Mouse (Mus musculus): Measurements from ENCODE around the gene Trir. TPM values are rescaled to one million over a fixed set of nuclear protein-coding genes. Genes with fewer than 3 reads are reported as not detected.

The Trir gene
- polyA plus RNA-seq, 1 experiment from 2014 or later = 107 TPM

DNA sequence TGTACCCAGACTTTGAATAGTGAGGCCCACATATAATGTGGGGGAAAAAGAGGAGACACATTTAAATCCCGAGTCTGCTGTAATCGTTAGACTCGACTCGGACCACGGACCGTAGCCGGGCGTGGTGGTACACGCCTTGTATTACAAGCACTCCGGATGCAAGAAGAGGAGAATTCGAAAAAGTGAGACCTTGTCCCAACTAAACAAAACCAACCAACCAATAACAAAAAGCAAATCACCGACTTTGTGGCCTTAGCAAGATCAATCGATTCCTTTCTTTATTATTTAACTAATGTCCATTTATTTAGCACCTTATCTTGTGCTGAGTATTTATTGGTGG, 863 bp downstream of the Trir start:
- H3K9ac ChIP-seq = peak overlapping the region; percentile 99
- ATAC-seq (ENCODE audit: borderline replicate concordance, extremely low read depth, low FRiP score, low TSS enrichment) = no peak
- H3K36me3 ChIP-seq = peaks cover 46% of the 10 kb centered on the region

GRCm38 (mm10) chr8:85027922-85028321, 1.3 kb downstream of the Trir start:
- Histone ChIP-seq H3K27me3 (no peaks in the 10 kb centered on the region), H3K4me2 (peak overlapping the region; percentile 90), H3K9ac (peak overlapping the region; percentile 99), H3K4me3 (peak overlapping the region; percentile 92), H3K4me1 (peaks cover 37% of the 10 kb centered on the region), H3K27ac (no peak overlapping the region), H3K9me3 (no peaks in the 10 kb centered on the region), H3K36me3 (peaks cover 46% of the 10 kb centered on the region)
- 8% methylated on average over 2 of the region's 2 CpGs for WGBS
- no peak for ATAC-seq (ENCODE audit: borderline replicate concordance, extremely low read depth, low FRiP score, low TSS enrichment)

More for the DNA sequence above, 863 bp downstream of the Trir start:
- Histone ChIP-seq H3K27ac (peak overlapping the region; percentile 91), H3K4me3 (peak overlapping the region; percentile 92), H3K9me3 (no peaks in the 10 kb centered on the region), H3K4me1 (peaks cover 37% of the 10 kb centered on the region), H3K27me3 (no peaks in the 10 kb centered on the region), H3K4me2 (peak overlapping the region; percentile 90)
- WGBS = under 1% methylated on average over 13 of the region's 13 CpGs

DNA sequence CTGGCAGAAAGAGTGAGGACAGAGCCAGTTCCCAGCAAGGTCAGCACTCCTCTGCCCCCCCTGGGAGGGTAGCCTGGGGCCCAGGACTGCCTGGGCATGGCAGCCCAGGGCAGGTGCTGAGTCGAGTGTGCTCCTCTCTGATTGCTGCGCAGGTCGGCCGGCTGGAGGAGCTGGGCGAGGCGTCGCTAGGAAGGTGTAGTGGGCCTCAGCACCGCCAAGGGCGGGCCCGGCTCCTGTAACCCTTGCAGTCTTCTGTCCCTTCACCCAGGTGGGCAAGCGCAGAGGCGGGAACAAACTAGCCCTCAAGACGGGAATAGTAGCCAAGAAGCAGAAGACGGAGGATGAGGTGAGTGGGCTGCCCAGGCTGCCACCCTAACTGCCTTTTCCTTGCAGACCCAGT, 2.6 kb downstream of the Trir start:
- no peak for ATAC-seq (ENCODE audit: borderline replicate concordance, extremely low read depth, low FRiP score, low TSS enrichment)
- H3K4me3 ChIP-seq = 0 out of 2 replicates have a peak overlapping the region, but pooled peaks have one; percentile 92
- peak overlapping the region; percentile 90; the same call in 1 of the 2 replicates for H3K4me2 ChIP-seq
- H3K27me3 ChIP-seq = no peaks in the 10 kb centered on the region
- H3K4me1 ChIP-seq = peaks cover 35% of the 10 kb centered on the region
- H3K36me3 ChIP-seq = peaks cover 42% of the 10 kb centered on the region
- 77% methylated on average over 14 of the region's 14 CpGs for WGBS
- peak overlapping the region; percentile 99; the same call in 1 of the 2 replicates for H3K9ac ChIP-seq
- H3K27ac ChIP-seq = no peak overlapping the region
- H3K9me3 ChIP-seq = no peaks in the 10 kb centered on the region

GRCm38 (mm10) chr8:85032622-85033311, 6.1 kb downstream of the Trir start:
- 79% methylated on average over 4 of the region's 4 CpGs for WGBS
- H3K4me1 ChIP-seq = peaks cover 35% of the 10 kb centered on the region
- H3K4me3 ChIP-seq = no peak overlapping the region
- no peak for ATAC-seq (ENCODE audit: borderline replicate concordance, extremely low read depth, low FRiP score, low TSS enrichment)
- no peak overlapping the region for H3K27ac ChIP-seq
- no peak overlapping the region for H3K9ac ChIP-seq
- no peaks in the 10 kb centered on the region for H3K9me3 ChIP-seq
- no peaks in the 10 kb centered on the region for H3K27me3 ChIP-seq
- peaks cover 42% of the 10 kb centered on the region for H3K36me3 ChIP-seq
- H3K4me2 ChIP-seq = no peak overlapping the region

GRCm38 (mm10) chr8:85033867-85034266, 7.2 kb downstream of the Trir start:
- peaks cover 32% of the 10 kb centered on the region for H3K4me1 ChIP-seq
- H3K27me3 ChIP-seq = no peaks in the 10 kb centered on the region
- no peak overlapping the region for H3K4me3 ChIP-seq
- peak overlapping the region; percentile 31; the same call in 1 of the 2 replicates for H3K27ac ChIP-seq
- WGBS = 58% methylated on average over 1 of the region's 1 CpGs
- peaks cover 42% of the 10 kb centered on the region for H3K36me3 ChIP-seq
- ATAC-seq (ENCODE audit: borderline replicate concordance, extremely low read depth, low FRiP score, low TSS enrichment) = no peak
- H3K9ac ChIP-seq = no peak overlapping the region
- peak overlapping the region; percentile 85; the same call in 1 of the 2 replicates for H3K4me2 ChIP-seq
- H3K9me3 ChIP-seq = no peaks in the 10 kb centered on the region

DNA sequence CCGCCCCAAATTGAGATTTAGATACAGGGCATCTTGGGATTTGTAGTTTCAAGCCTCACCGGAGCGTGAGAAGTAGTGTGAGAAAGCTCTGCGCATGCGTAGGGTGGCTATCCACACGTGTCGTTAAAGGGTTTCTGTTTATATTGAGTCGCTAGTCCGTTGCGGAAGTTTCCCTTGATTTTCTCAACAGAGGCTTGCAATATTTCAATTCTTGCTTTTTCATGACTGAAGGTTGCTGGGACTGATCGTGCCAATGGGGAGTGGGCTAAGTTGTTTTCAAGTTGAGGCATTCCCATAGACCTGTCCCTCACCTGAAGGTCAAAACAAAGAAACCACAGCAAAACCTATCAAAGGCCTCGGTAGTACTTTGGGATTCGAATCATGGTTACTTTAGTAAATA, 8.1 kb downstream of the Trir start:
- H3K27me3 ChIP-seq = no peaks in the 10 kb centered on the region
- no peak for ATAC-seq (ENCODE audit: borderline replicate concordance, extremely low read depth, low FRiP score, low TSS enrichment)
- peak overlapping the region; percentile 81; the same call in 1 of the 2 replicates for H3K9ac ChIP-seq
- no peaks in the 10 kb centered on the region for H3K9me3 ChIP-seq
- H3K36me3 ChIP-seq = peaks cover 38% of the 10 kb centered on the region
- H3K4me3 ChIP-seq = peak overlapping the region; percentile 90
- under 1% methylated on average over 13 of the region's 13 CpGs for WGBS
- peak overlapping the region; percentile 85 for H3K4me2 ChIP-seq
- peak overlapping the region; percentile 71; the same call in 1 of the 2 replicates for H3K27ac ChIP-seq
- H3K4me1 ChIP-seq = peaks cover 34% of the 10 kb centered on the region

DNA sequence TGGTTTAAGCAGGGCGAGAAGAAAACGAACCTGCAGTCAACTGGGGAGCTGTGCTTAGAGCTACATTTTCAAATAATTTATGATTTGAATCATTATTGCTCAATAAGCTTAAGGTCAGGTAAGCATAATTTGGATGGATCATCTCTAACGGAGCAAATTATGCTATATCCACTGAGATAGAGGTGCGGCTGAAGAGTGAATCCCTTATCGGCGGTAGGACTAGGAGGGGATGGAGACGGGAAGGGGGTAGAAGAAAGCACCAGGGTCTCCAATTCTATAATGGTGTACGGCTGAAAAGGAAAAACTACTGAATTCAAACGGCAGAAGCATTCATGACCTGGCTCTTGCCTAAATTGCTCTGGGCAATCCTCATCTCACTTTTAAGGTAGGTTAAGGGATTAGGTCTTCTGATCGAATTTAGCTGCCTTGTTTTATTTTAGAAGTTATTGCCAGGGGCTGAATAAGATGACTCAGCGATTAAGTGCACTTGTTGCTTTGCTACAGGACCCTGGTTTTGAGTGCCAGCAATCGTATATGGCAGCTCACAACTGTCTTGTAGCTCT, 8.6 kb downstream of the Trir start:
- H3K4me2 ChIP-seq = peak overlapping the region; percentile 85
- 5% methylated on average over 12 of the region's 12 CpGs for WGBS
- H3K27ac ChIP-seq = peak overlapping the region; percentile 100
- ATAC-seq (ENCODE audit: borderline replicate concordance, extremely low read depth, low FRiP score, low TSS enrichment) = no peak
- peaks cover 37% of the 10 kb centered on the region for H3K36me3 ChIP-seq
- peak overlapping the region; percentile 90 for H3K4me3 ChIP-seq
- peak overlapping the region; percentile 81 for H3K9ac ChIP-seq
- no peaks in the 10 kb centered on the region for H3K27me3 ChIP-seq
- H3K9me3 ChIP-seq = no peaks in the 10 kb centered on the region
- peaks cover 34% of the 10 kb centered on the region for H3K4me1 ChIP-seq

DNA sequence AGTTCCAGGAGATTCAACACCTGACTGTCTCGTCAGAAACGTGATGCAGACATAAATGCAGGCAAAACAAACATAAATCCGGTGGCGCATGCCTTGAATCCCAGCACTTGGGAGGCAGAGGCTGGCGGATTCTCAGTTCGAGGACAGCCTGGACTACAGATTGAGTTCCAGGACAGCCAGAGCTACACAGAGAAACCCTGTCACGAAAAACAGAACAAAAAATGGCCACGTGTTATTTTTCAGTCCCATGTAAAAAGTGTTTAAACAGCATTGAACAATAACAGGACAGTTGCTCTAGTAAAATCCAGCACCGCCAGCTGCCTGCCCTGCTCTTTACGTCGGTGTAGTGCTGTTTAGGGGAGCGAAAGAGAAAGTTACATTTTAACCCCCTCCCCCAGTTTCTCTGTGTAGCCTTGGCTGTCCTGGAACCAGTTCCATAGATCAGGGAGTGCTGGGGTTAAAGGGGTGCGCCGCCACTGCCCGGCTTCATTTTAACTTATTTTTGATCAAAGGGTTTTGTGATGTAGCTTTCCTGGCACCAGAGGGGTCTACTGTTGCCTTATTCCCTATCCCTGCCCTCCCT, 9.2 kb downstream of the Trir start:
- Histone ChIP-seq H3K9ac (peak overlapping the region; percentile 81), H3K9me3 (no peaks in the 10 kb centered on the region), H3K36me3 (peaks cover 37% of the 10 kb centered on the region), H3K4me2 (peak overlapping the region; percentile 85), H3K4me3 (peak overlapping the region; percentile 90), H3K4me1 (peaks cover 34% of the 10 kb centered on the region), H3K27ac (peak overlapping the region; percentile 100), H3K27me3 (no peaks in the 10 kb centered on the region)
- ATAC-seq (ENCODE audit: borderline replicate concordance, extremely low read depth, low FRiP score, low TSS enrichment) = 0 out of 2 replicates have a peak, but pooled peaks have one; percentile 0
- under 1% methylated on average over 15 of the region's 15 CpGs for WGBS

GRCm38 (mm10) chr8:85036381-85036717, 9.7 kb downstream of the Trir start:
- WGBS = under 1% methylated on average over 9 of the region's 9 CpGs
- peak overlapping the region; percentile 100 for H3K27ac ChIP-seq

DNA sequence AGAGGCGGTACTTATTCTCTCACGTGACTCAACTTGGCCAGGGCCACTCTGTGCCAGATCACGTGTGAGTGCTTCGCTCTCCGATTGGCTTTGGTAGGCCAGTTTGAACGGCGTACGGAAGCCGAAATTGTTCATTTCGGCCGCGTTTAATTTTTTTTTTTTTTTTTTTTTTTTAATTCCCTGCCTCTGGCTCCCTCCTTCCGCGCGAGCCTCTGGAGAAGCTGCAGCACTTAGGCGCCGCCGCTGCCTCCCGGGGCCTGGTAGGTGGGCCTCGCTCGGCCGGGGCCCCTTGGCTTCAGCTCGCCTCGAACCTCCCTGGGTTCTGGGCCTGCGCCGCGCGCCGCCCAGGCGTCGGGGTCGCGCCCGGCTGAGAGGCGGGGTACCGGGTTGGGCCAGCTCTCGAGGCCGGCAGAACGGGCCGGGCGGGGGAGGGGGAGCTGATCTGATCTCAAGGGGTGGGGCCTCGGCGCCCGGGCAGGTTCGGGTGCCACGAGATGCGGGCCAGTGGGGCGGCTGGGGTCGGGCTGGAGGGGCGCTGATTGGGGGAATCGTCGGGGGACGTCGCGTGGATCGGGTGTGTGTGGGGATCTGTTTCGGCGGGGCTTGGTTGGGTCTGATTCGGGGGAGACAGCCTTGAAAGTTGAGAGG, 10.2 kb downstream of the Trir start, which contains the start of gene Tnpo2:
Tnpo2 (plus strand) TSS at position 198 of the 648 bp plus-strand sequence.
- peak; percentile 91 for ATAC-seq (ENCODE audit: borderline replicate concordance, extremely low read depth, low FRiP score, low TSS enrichment)
- peaks cover 38% of the 10 kb centered on the region for H3K36me3 ChIP-seq

More at GRCm38 (mm10) chr8:85036381-85036717, 9.7 kb downstream of the Trir start:
- H3K4me2 ChIP-seq = peak overlapping the region; percentile 85
- H3K9me3 ChIP-seq = no peaks in the 10 kb centered on the region
- peak; percentile 32; the same call in 1 of the 2 replicates for ATAC-seq (ENCODE audit: borderline replicate concordance, extremely low read depth, low FRiP score, low TSS enrichment)
- H3K36me3 ChIP-seq = peaks cover 38% of the 10 kb centered on the region
- no peaks in the 10 kb centered on the region for H3K27me3 ChIP-seq
- H3K4me1 ChIP-seq = peaks cover 34% of the 10 kb centered on the region
- peak overlapping the region; percentile 90 for H3K4me3 ChIP-seq
- peak overlapping the region; percentile 81 for H3K9ac ChIP-seq

GRCm38 (mm10) chr8:85037366-85037680, 10.7 kb downstream of the Trir start:
- Histone ChIP-seq H3K9ac (peak overlapping the region; percentile 93), H3K4me3 (peak overlapping the region; percentile 90), H3K9me3 (no peaks in the 10 kb centered on the region), H3K27me3 (no peaks in the 10 kb centered on the region), H3K27ac (peak overlapping the region; percentile 100), H3K4me1 (peaks cover 34% of the 10 kb centered on the region), H3K4me2 (peak overlapping the region; percentile 86), H3K36me3 (peaks cover 38% of the 10 kb centered on the region)
- under 1% methylated on average over 14 of the region's 14 CpGs for WGBS
- peak; percentile 44; the same call in 1 of the 2 replicates for ATAC-seq (ENCODE audit: borderline replicate concordance, extremely low read depth, low FRiP score, low TSS enrichment)

More for the DNA sequence above, 10.2 kb downstream of the Trir start, which contains the start of gene Tnpo2:
- Histone ChIP-seq H3K27me3 (no peaks in the 10 kb centered on the region), H3K9ac (peak within 1 kb of the TSS; percentile 93), H3K27ac (peak within 1 kb of the TSS; percentile 100), H3K4me3 (peak within 1 kb of the TSS; percentile 90), H3K9me3 (no peaks in the 10 kb centered on the region), H3K4me1 (peaks cover 34% of the 10 kb centered on the region), H3K4me2 (peak within 1 kb of the TSS; percentile 86)
- 1% methylated on average over 59 of the region's 59 CpGs for WGBS
